Mouse (Mus musculus) testis, postnatal 10 days (tissue): ENCODE results near the gene Hist1h4h.
"Not testable (repeated sequence)": the region's sequence is repeated elsewhere in the genome, so short reads cannot be mapped to it uniquely, and the experiment has no call there.

Source experiments
- DNase-seq: peaks from one replicate; pipeline ENCODE4 v3.0.0; 2021; ENCODE audit warnings: low spot score

Hist1h4h gene

GRCm38 (mm10) chr13:23555839-23556416 lies 25.1 kb downstream of the Hist1h4h start:
- peak; percentile 54 for DNase-seq

GRCm38 (mm10) chr13:23556906-23557305 lies 26.1 kb downstream of the Hist1h4h start:
- no peak for DNase-seq

- not testable (repeated sequence) for DNase-seq
These were observed 29.8 kb downstream of the Hist1h4h start for GRCm38 (mm10) chr13:23560699-23561098.

GRCm38 (mm10) chr13:23561531-23561882 lies 30.7 kb downstream of the Hist1h4h start:
- not testable (repeated sequence) for DNase-seq

GRCm38 (mm10) chr13:23561883-23562659 lies 31.2 kb downstream of the Hist1h4h start, which contains the start of gene Hist1h3e:
Hist1h3e (minus strand) TSS chr13:23562369.
- DNase-seq, result peak; percentile 92

GRCm38 (mm10) chr13:23562699-23563462 lies 32.0 kb downstream of the Hist1h4h start:
- DNase-seq, result no peak

- DNase-seq, result no peak
These were observed 33.6 kb downstream of the Hist1h4h start for GRCm38 (mm10) chr13:23564482-23564881.

- DNase-seq, result not testable (repeated sequence)
These were observed 39.6 kb downstream of the Hist1h4h start for GRCm38 (mm10) chr13:23570261-23571021.

GRCm38 (mm10) chr13:23571022-23571503 lies 40.2 kb downstream of the Hist1h4h start, which contains the start of the genes Hist1h2ae and Hist1h2bg:
Hist1h2ae (minus strand) TSS chr13:23571220.
Hist1h2bg (plus strand) TSS chr13:23571396.
- DNase-seq, result peak; percentile 58

GRCm38 (mm10) chr13:23571504-23572217 lies 40.8 kb downstream of the Hist1h4h start:
- DNase-seq, result not testable (repeated sequence)

GRCm38 (mm10) chr13:23572218-23573033 lies 41.6 kb downstream of the Hist1h4h start:
- DNase-seq, result no peak

GRCm38 (mm10) chr13:23573034-23573897 lies 42.4 kb downstream of the Hist1h4h start:
- not testable (repeated sequence) for DNase-seq

- peak; percentile 80 for DNase-seq
These were observed 43.2 kb downstream of the Hist1h4h start, which contains the start of the genes Hist1h2bf and Hist1h2ad for GRCm38 (mm10) chr13:23573898-23574524. Hist1h2bf (minus strand) TSS chr13:23574196. Hist1h2ad (plus strand) TSS chr13:23574381.

GRCm38 (mm10) chr13:23574546-23575170 lies 43.8 kb downstream of the Hist1h4h start:
- not testable (repeated sequence) for DNase-seq

- no peak for DNase-seq
These were observed 44.5 kb downstream of the Hist1h4h start, which contains the start of gene Hist1h3d for GRCm38 (mm10) chr13:23575271-23575851. Hist1h3d (plus strand) TSS chr13:23575763.

GRCm38 (mm10) chr13:23575864-23576313 lies 45.0 kb downstream of the Hist1h4h start:
- not testable (repeated sequence) for DNase-seq

- DNase-seq, result no peak
These were observed 45.6 kb downstream of the Hist1h4h start for GRCm38 (mm10) chr13:23576351-23576881.
